Mouse (Mus musculus) embryonic facial prominence, embryonic 13.5 days (tissue): ENCODE results near the gene Atrn. TPM values are rescaled to one million over a fixed set of nuclear protein-coding genes. Genes with fewer than 3 reads are reported as not detected.
A peak's percentile ranks its signal among the peaks of the same experiment; 100 is the strongest.

Experiments
- ATAC-seq: fragments of 200-750 bp; cut with Nextera tagmentation; 2 replicates; pipeline ENCODE4 v1.8.0; 2017; ENCODE audit warnings: low read depth; ENCODE audit not compliant: insufficient number of reproducible peaks, insufficient read depth, low FRiP score, low TSS enrichment
- H3K27ac ChIP-seq: fragments of 300-500 bp; sonication (generic); 2 replicates; pipeline ENCODE4 v1.5.1; 2015; ENCODE audit warnings: moderate library complexity, mild to moderate bottlenecking, inconsistent platforms
- H3K27me3 ChIP-seq: fragments of 300-500 bp; sonication (generic); 2 replicates; pipeline ENCODE4 v1.6.1; 2015; ENCODE audit warnings: mild to moderate bottlenecking, inconsistent platforms
- H3K36me3 ChIP-seq: fragments of 300-500 bp; sonication (generic); 2 replicates; pipeline ENCODE4 v1.6.1; 2015; ENCODE audit warnings: mild to moderate bottlenecking, inconsistent platforms
- H3K4me1 ChIP-seq: fragments of 300-500 bp; sonication (generic); 2 replicates; pipeline ENCODE4 v1.6.1; 2015; ENCODE audit warnings: inconsistent platforms
- H3K4me2 ChIP-seq: fragments of 300-500 bp; sonication (generic); 2 replicates; pipeline ENCODE4 v1.6.1; 2015; ENCODE audit warnings: moderate library complexity, mild to moderate bottlenecking, inconsistent platforms
- H3K4me3 ChIP-seq: fragments of 300-500 bp; sonication (generic); 2 replicates; pipeline ENCODE4 v1.5.1; 2015; ENCODE audit warnings: mild to moderate bottlenecking, inconsistent platforms
- H3K9ac ChIP-seq: fragments of 300-500 bp; sonication (generic); 2 replicates; pipeline ENCODE4 v1.6.1; 2015; ENCODE audit warnings: mild to moderate bottlenecking, inconsistent platforms
- H3K9me3 ChIP-seq: fragments of 300-500 bp; sonication (generic); 2 replicates; pipeline ENCODE4 v1.6.1; 2016; ENCODE audit warnings: inconsistent platforms
- WGBS: fragments of 180-500 bp; shearing (Covaris S2); methylation state at CpG from one replicate; pipeline ENCODE4 v1.1.7; 2015; ENCODE audit warnings: mixed read lengths; 5-methylcytosine and 5-hydroxymethylcytosine counted together
- polyA plus RNA-seq: library from polyadenylated mRNA; unstranded; fragments of >200 nt; fragmentation: Nextera tagmentation; extraction: Ambion mirVana; gene quantifications from 2 replicates; pipeline ENCODE4 v1.2.1, GENCODE M21; 2015

Atrn gene
- polyA plus RNA-seq, 1 experiment from 2014 or later = 10.7 TPM

GRCm38 (mm10) chr2:130914873-130915272 is 8.6 kb downstream of the Atrn start:
- no peaks in the 10 kb centered on the region for H3K36me3 ChIP-seq

DNA sequence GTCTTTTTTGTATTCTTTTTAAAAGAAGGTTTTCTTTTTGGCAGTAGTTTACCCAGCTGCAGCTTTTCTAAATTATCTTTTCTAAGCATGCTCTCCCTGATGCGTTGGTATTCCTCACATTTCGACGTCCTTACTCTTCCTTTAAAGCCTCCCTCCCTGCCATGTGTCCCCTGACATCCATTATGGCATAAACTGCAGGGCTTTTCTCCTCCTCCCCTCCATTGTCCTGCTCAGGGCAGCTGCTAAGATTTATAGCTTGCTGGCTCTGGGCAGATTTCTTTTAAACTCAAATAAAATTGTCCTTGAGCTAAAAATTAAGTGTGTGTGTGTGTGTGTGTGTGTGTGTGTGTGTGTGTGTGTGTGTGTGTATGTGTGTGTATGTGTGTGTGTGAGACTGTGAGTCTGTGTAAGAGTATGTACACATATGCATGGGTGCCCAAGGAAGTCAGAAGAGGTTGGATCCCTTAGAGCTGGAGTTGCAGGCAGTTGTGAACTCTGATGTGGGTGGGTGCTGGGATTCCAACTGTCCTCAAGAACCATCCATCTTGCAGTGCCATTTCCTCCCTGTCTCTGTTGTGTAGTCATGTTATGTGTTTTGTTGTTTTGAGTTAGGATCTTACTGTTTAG is 10.3 kb downstream of the Atrn start:
- ATAC-seq = no peak
- no peaks in the 10 kb centered on the region for H3K36me3 ChIP-seq
- no peak overlapping the region for H3K4me2 ChIP-seq
- H3K9me3 ChIP-seq = no peaks in the 10 kb centered on the region
- peaks cover 30% of the 10 kb centered on the region for H3K4me1 ChIP-seq
- no peak overlapping the region for H3K9ac ChIP-seq
- H3K27ac ChIP-seq = peak overlapping the region; percentile 80
- no peaks in the 10 kb centered on the region for H3K27me3 ChIP-seq
- no peak overlapping the region for H3K4me3 ChIP-seq
- 41% methylated on average over 3 of the region's 3 CpGs for WGBS

More at GRCm38 (mm10) chr2:130914873-130915272, 8.6 kb downstream of the Atrn start:
- no peaks in the 10 kb centered on the region for H3K9me3 ChIP-seq
- H3K4me2 ChIP-seq = no peak overlapping the region
- peaks cover 30% of the 10 kb centered on the region for H3K4me1 ChIP-seq
- no peak overlapping the region for H3K4me3 ChIP-seq
- no peak overlapping the region for H3K9ac ChIP-seq
- H3K27me3 ChIP-seq = no peaks in the 10 kb centered on the region
- no peak; the same call in 1 of the 2 replicates for ATAC-seq
- peak overlapping the region; percentile 41; the same call in 1 of the 2 replicates for H3K27ac ChIP-seq
- WGBS = 51% methylated on average over 1 of the region's 1 CpGs

DNA sequence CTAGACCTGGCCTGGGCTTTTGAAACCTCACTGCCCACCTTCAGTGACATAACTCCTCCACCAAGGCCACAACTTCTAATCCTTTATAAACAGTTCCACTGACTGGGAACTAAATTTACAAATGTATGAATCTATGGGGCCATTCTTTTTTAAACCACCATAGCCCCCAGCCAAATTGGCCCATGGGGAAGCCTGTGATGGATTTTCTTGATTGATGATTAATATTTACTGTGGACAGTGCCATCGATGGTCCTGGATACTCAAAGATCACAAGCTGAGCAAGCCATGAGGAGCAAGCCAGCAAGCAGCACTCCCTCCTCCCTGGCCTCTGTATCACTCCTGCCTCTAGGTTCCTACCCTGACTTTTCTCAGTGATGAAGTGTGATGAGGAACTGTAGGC is 11.4 kb downstream of the Atrn start:
- Histone ChIP-seq H3K4me3 (no peak overlapping the region), H3K36me3 (no peaks in the 10 kb centered on the region), H3K4me2 (no peak overlapping the region), H3K27me3 (no peaks in the 10 kb centered on the region), H3K4me1 (peaks cover 30% of the 10 kb centered on the region), H3K27ac (peak overlapping the region; percentile 48; the same call in 1 of the 2 replicates), H3K9me3 (no peaks in the 10 kb centered on the region), H3K9ac (no peak overlapping the region)
- WGBS = 100% methylated on average over 1 of the region's 1 CpGs
- ATAC-seq = no peak

DNA sequence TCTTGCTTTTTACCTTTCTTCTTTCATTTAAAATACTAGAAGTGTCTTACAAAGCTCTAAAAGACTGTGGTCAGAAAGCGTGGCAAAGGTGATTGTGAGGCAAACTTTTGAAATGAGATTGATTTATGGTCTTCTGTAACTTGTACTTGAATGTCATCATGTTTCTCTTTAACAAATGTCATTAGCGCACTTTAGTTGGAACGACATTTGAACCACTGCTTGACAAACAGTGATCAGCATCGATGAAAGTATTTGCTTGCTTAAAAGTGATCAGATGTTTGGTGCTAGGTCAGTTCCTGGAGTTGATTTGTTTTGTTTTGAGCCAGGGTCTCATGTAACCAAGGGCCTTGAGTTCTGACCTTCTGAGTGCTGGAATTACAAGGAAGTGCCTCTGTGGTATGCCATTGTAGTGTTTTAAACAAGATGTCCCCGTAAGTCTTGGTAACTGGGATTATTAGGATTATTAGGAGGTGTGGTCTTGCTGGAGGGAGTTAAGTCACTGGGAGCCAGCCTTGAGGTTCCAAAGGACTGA is 12.8 kb downstream of the Atrn start:
- Histone ChIP-seq H3K27me3 (no peaks in the 10 kb centered on the region), H3K4me3 (no peak overlapping the region), H3K9ac (no peak overlapping the region), H3K9me3 (no peaks in the 10 kb centered on the region), H3K27ac (no peak overlapping the region), H3K36me3 (no peaks in the 10 kb centered on the region), H3K4me2 (no peak overlapping the region), H3K4me1 (peaks cover 24% of the 10 kb centered on the region)
- no peak for ATAC-seq
- WGBS = 55% methylated on average over 5 of the region's 5 CpGs

GRCm38 (mm10) chr2:130924950-130925349 is 18.7 kb downstream of the Atrn start:
- no peaks in the 10 kb centered on the region for H3K27me3 ChIP-seq
- no peak overlapping the region for H3K4me3 ChIP-seq
- H3K9ac ChIP-seq = no peak overlapping the region
- no peak for ATAC-seq
- H3K36me3 ChIP-seq = no peaks in the 10 kb centered on the region
- no peaks in the 10 kb centered on the region for H3K4me1 ChIP-seq
- no peak overlapping the region for H3K27ac ChIP-seq
- H3K4me2 ChIP-seq = no peak overlapping the region
- 80% methylated on average over 2 of the region's 2 CpGs for WGBS
- H3K9me3 ChIP-seq = no peaks in the 10 kb centered on the region

- no peak overlapping the region for H3K9ac ChIP-seq
- ATAC-seq = no peak
- no peaks in the 10 kb centered on the region for H3K9me3 ChIP-seq
- no peak overlapping the region for H3K4me2 ChIP-seq
- H3K4me3 ChIP-seq = no peak overlapping the region
- no peak overlapping the region for H3K27ac ChIP-seq
- peaks cover 4% of the 10 kb centered on the region; the same call in 1 of the 2 replicates for H3K4me1 ChIP-seq
- H3K36me3 ChIP-seq = no peaks in the 10 kb centered on the region
- WGBS = 95% methylated on average over 4 of the region's 4 CpGs
- no peaks in the 10 kb centered on the region for H3K27me3 ChIP-seq
Measured at GRCm38 (mm10) chr2:130928031-130928430, 21.7 kb downstream of the Atrn start.

DNA sequence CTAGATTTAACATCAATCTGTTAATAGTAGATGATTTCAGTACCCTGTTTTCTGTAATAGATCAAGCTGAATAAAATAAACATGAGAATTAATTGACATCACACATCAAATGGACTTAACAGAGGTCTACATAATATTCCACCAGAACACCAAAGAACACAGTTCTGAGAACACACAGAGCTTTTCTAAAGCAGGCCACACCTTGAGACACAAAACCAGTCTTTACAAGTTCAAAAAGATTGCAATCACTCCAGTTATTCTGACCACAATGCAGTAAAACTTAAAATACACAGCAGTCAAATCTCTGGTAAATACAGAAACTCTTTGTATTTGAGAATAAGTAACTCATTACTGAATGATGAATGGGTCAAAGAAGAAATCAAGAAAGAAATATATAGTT is 22.2 kb downstream of the Atrn start:
- ATAC-seq = no peak
- Histone ChIP-seq H3K4me1 (peaks cover 4% of the 10 kb centered on the region; the same call in 1 of the 2 replicates), H3K27me3 (no peaks in the 10 kb centered on the region), H3K27ac (no peak overlapping the region), H3K9ac (no peak overlapping the region), H3K9me3 (no peaks in the 10 kb centered on the region), H3K36me3 (no peaks in the 10 kb centered on the region), H3K4me2 (no peak overlapping the region), H3K4me3 (no peak overlapping the region)

GRCm38 (mm10) chr2:130929994-130930393 is 23.7 kb downstream of the Atrn start:
- H3K36me3 ChIP-seq = no peaks in the 10 kb centered on the region
- H3K27ac ChIP-seq = no peak overlapping the region
- H3K4me3 ChIP-seq = no peak overlapping the region
- H3K4me1 ChIP-seq = peaks cover 4% of the 10 kb centered on the region; the same call in 1 of the 2 replicates
- no peak overlapping the region for H3K4me2 ChIP-seq
- H3K9me3 ChIP-seq = no peaks in the 10 kb centered on the region
- WGBS = 89% methylated on average over 5 of the region's 5 CpGs
- no peaks in the 10 kb centered on the region for H3K27me3 ChIP-seq
- no peak for ATAC-seq
- H3K9ac ChIP-seq = no peak overlapping the region

GRCm38 (mm10) chr2:130932865-130933264 is 26.6 kb downstream of the Atrn start:
- Histone ChIP-seq H3K4me2 (no peak overlapping the region), H3K27me3 (no peaks in the 10 kb centered on the region), H3K27ac (no peak overlapping the region), H3K9me3 (no peaks in the 10 kb centered on the region), H3K4me3 (no peak overlapping the region), H3K36me3 (peaks cover 13% of the 10 kb centered on the region; the same call in 1 of the 2 replicates), H3K4me1 (peaks cover 4% of the 10 kb centered on the region; the same call in 1 of the 2 replicates), H3K9ac (no peak overlapping the region)
- ATAC-seq = no peak
- WGBS = 84% methylated on average over 12 of the region's 12 CpGs

GRCm38 (mm10) chr2:130949781-130950180 is 43.5 kb downstream of the Atrn start:
- Histone ChIP-seq H3K4me2 (no peak overlapping the region), H3K9me3 (no peaks in the 10 kb centered on the region), H3K27me3 (no peaks in the 10 kb centered on the region), H3K9ac (no peak overlapping the region), H3K4me3 (no peak overlapping the region), H3K36me3 (peaks cover 17% of the 10 kb centered on the region), H3K27ac (no peak overlapping the region), H3K4me1 (no peaks in the 10 kb centered on the region)
- ATAC-seq = no peak
- WGBS = 79% methylated on average over 2 of the region's 2 CpGs

DNA sequence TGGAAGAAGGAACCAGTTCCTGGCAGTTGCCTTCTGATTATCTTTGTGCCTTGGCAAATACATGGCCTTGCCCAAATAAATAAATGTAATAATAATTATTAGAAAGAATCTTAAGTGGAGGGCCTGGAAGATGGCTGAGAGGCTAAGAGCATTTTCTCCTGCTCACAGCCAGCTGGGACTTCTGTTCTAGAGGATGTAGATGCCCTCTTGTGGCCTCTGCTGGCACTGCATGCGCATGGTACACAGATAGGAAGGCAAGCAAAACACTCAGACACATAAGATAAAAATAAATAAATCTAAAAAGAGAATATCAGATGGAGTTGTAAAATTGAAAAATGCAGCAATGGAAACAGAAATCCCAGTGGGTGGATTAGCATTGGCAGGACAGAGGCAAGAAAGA is 44.3 kb downstream of the Atrn start:
- Histone ChIP-seq H3K4me3 (no peak overlapping the region), H3K4me2 (no peak overlapping the region), H3K27ac (no peak overlapping the region), H3K36me3 (peaks cover 16% of the 10 kb centered on the region), H3K4me1 (no peaks in the 10 kb centered on the region), H3K27me3 (no peaks in the 10 kb centered on the region), H3K9me3 (no peaks in the 10 kb centered on the region), H3K9ac (no peak overlapping the region)
- no peak for ATAC-seq
- 2% methylated on average over 1 of the region's 1 CpGs for WGBS

DNA sequence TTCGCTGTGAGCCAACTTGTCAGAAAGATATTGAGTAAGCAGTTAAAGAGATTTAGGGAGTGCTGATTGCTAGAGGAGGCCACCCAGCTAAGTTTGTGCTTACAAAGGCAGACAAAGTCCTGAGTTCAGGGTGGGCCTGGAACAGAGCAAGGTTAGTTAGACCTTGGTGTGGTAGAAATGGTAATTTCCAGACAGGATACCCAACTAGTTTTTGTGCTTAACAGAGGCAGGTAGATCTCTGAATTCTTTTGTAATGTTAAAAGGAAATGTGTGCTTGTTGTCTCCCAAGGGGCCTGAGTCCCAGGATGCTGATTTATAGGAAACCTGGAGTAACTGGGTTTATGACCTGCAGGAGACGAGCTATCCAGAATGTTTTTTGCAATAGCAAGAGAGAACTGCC is 52.6 kb downstream of the Atrn start:
- 76% methylated on average over 2 of the region's 2 CpGs for WGBS
- H3K9me3 ChIP-seq = no peaks in the 10 kb centered on the region

More for the DNA sequence above, 52.6 kb downstream of the Atrn start:
- Histone ChIP-seq H3K4me2 (no peak overlapping the region), H3K4me3 (no peak overlapping the region), H3K4me1 (no peaks in the 10 kb centered on the region), H3K9ac (no peak overlapping the region), H3K27me3 (no peaks in the 10 kb centered on the region), H3K27ac (no peak overlapping the region), H3K36me3 (peaks cover 13% of the 10 kb centered on the region; the same call in 1 of the 2 replicates)
- no peak for ATAC-seq
